Mouse (Mus musculus) forebrain, embryonic 16.5 days (tissue): ENCODE data around the gene Syne2. TPM values are rescaled to one million over a fixed set of nuclear protein-coding genes. Genes with fewer than 3 reads are reported as not detected.

Experiments
- ATAC-seq: fragments of 200-750 bp; cut with Nextera tagmentation; 2 replicates; pipeline ENCODE4 v1.8.0; 2017; ENCODE audit warnings: mild to moderate bottlenecking, moderate library complexity
- H3K27ac ChIP-seq: fragments of 300-500 bp; sonication (generic); 2 replicates; pipeline ENCODE4 v1.5.1; 2014; ENCODE audit warnings: low read length, control low read depth
- H3K27me3 ChIP-seq: fragments of 300-500 bp; sonication (generic); replicated peaks from 2 replicates; pipeline ENCODE4 v1.6.1; 2014; ENCODE audit warnings: low read length; ENCODE audit not compliant: control insufficient read depth, insufficient read depth
- H3K36me3 ChIP-seq: fragments of 300-500 bp; sonication (generic); 2 replicates; pipeline ENCODE4 v1.6.1; 2014; ENCODE audit not compliant: control insufficient read depth, insufficient read depth
- H3K4me1 ChIP-seq: fragments of 300-500 bp; sonication (generic); replicated peaks from 2 replicates; pipeline ENCODE4 v1.6.1; 2014; ENCODE audit warnings: low read length; ENCODE audit not compliant: control insufficient read depth, insufficient read depth
- H3K4me2 ChIP-seq: fragments of 300-500 bp; sonication (generic); 2 replicates; pipeline ENCODE4 v1.6.1; 2014; ENCODE audit warnings: mild to moderate bottlenecking, low read length, control low read depth
- H3K4me3 ChIP-seq: fragments of 300-500 bp; sonication (generic); replicated peaks from 2 replicates; pipeline ENCODE4 v1.5.1; 2014; ENCODE audit warnings: mild to moderate bottlenecking, low read length, control low read depth
- H3K9ac ChIP-seq: fragments of 300-500 bp; sonication (generic); replicated peaks from 2 replicates; pipeline ENCODE4 v1.6.1; 2014; ENCODE audit warnings: low read depth, low read length, control low read depth
- H3K9me3 ChIP-seq: fragments of 300-500 bp; sonication (generic); 2 replicates; pipeline ENCODE4 v1.6.1; 2016; ENCODE audit warnings: low read length; ENCODE audit not compliant: control insufficient read depth
- whole genome bisulfite sequencing: fragments of 180-500 bp; shearing (Covaris S2); extraction: QIAGEN DNeasy Blood & Tissue Kit; methylation state at CpG from one replicate; pipeline ENCODE4 v1.1.7; 2014; 5-methylcytosine and 5-hydroxymethylcytosine counted together
- polyA plus RNA-seq: library from polyadenylated mRNA; unstranded; fragments of >200 nt; fragmentation: Nextera tagmentation; extraction: Ambion mirVana; gene quantifications from 2 replicates; pipeline ENCODE4 v1.2.1, GENCODE M21; 2015

Gene Syne2
- polyA plus RNA-seq, 1 experiment from 2014 or later, result 110 TPM

GRCm38 (mm10) chr12:75823475-75823874 is 5.5 kb downstream of the Syne2 start:
- H3K9me3 ChIP-seq, result no peaks in the 10 kb centered on the region
- no peaks in the 10 kb centered on the region for H3K36me3 ChIP-seq
- H3K27me3 ChIP-seq, result no peaks in the 10 kb centered on the region
- H3K4me2 ChIP-seq, result no peak overlapping the region
- whole genome bisulfite sequencing, result 97% methylated on average over 6 of the region's 6 CpGs
- no peak overlapping the region for H3K9ac ChIP-seq
- no peak for ATAC-seq
- no peak overlapping the region for H3K4me3 ChIP-seq
- no peak overlapping the region for H3K27ac ChIP-seq
- H3K4me1 ChIP-seq, result peaks cover 24% of the 10 kb centered on the region

GRCm38 (mm10) chr12:75825458-75825857 is 7.5 kb downstream of the Syne2 start:
- Histone ChIP-seq H3K27ac (no peak overlapping the region), H3K36me3 (no peaks in the 10 kb centered on the region), H3K4me1 (peaks cover 15% of the 10 kb centered on the region), H3K4me3 (no peak overlapping the region), H3K9me3 (no peaks in the 10 kb centered on the region), H3K4me2 (no peak overlapping the region), H3K27me3 (no peaks in the 10 kb centered on the region), H3K9ac (no peak overlapping the region)
- WGBS, result 92% methylated on average over 7 of the region's 7 CpGs
- no peak for ATAC-seq

- Histone ChIP-seq H3K27me3 (no peaks in the 10 kb centered on the region), H3K9me3 (no peaks in the 10 kb centered on the region), H3K27ac (no peak overlapping the region), H3K4me3 (no peak overlapping the region), H3K9ac (no peak overlapping the region), H3K4me2 (no peak overlapping the region), H3K36me3 (no peaks in the 10 kb centered on the region), H3K4me1 (0 out of 2 replicates have a peak, but pooled peaks cover 9% of the 10 kb centered on the region)
- 60% methylated on average over 10 of the region's 10 CpGs for WGBS
- no peak for ATAC-seq
Measured at GRCm38 (mm10) chr12:75826699-75827353, 8.9 kb downstream of the Syne2 start.

GRCm38 (mm10) chr12:75827751-75828150 is 9.8 kb downstream of the Syne2 start:
- Histone ChIP-seq H3K4me2 (no peak overlapping the region), H3K9me3 (no peaks in the 10 kb centered on the region), H3K36me3 (no peaks in the 10 kb centered on the region), H3K27ac (no peak overlapping the region), H3K4me1 (0 out of 2 replicates have a peak, but pooled peaks cover 9% of the 10 kb centered on the region), H3K27me3 (no peaks in the 10 kb centered on the region), H3K4me3 (no peak overlapping the region), H3K9ac (no peak overlapping the region)
- ATAC-seq, result no peak
- WGBS, result 88% methylated on average over 15 of the region's 15 CpGs

GRCm38 (mm10) chr12:75829616-75830015 is 11.7 kb downstream of the Syne2 start:
- whole genome bisulfite sequencing, result 80% methylated on average over 5 of the region's 5 CpGs
- Histone ChIP-seq H3K27ac (no peak overlapping the region), H3K27me3 (no peaks in the 10 kb centered on the region), H3K9me3 (no peaks in the 10 kb centered on the region), H3K4me1 (peaks cover 17% of the 10 kb centered on the region), H3K9ac (no peak overlapping the region), H3K36me3 (no peaks in the 10 kb centered on the region), H3K4me3 (no peak overlapping the region), H3K4me2 (no peak overlapping the region)
- no peak for ATAC-seq

- no peak for ATAC-seq
- no peak overlapping the region for H3K27ac ChIP-seq
- WGBS, result 77% methylated on average over 12 of the region's 12 CpGs
Measured at GRCm38 (mm10) chr12:75833149-75833959, 15.4 kb downstream of the Syne2 start.

GRCm38 (mm10) chr12:75833960-75834729 is 16.2 kb downstream of the Syne2 start:
- H3K27ac ChIP-seq, result no peak overlapping the region
- H3K4me1 ChIP-seq, result peaks cover 21% of the 10 kb centered on the region
- no peaks in the 10 kb centered on the region for H3K36me3 ChIP-seq
- H3K9me3 ChIP-seq, result no peaks in the 10 kb centered on the region
- ATAC-seq, result no peak
- no peak overlapping the region for H3K4me3 ChIP-seq
- no peak overlapping the region for H3K4me2 ChIP-seq
- H3K27me3 ChIP-seq, result no peaks in the 10 kb centered on the region
- H3K9ac ChIP-seq, result no peak overlapping the region
- WGBS, result 73% methylated on average over 14 of the region's 14 CpGs

More at GRCm38 (mm10) chr12:75833149-75833959, 15.4 kb downstream of the Syne2 start:
- H3K9ac ChIP-seq, result no peak overlapping the region
- H3K4me3 ChIP-seq, result no peak overlapping the region
- H3K4me1 ChIP-seq, result peaks cover 17% of the 10 kb centered on the region
- H3K27me3 ChIP-seq, result no peaks in the 10 kb centered on the region
- H3K36me3 ChIP-seq, result no peaks in the 10 kb centered on the region
- H3K4me2 ChIP-seq, result no peak overlapping the region
- no peaks in the 10 kb centered on the region for H3K9me3 ChIP-seq

GRCm38 (mm10) chr12:75836524-75836962 is 18.6 kb downstream of the Syne2 start:
- H3K4me1 ChIP-seq, result peaks cover 28% of the 10 kb centered on the region
- no peak for ATAC-seq
- H3K4me3 ChIP-seq, result no peak overlapping the region
- 39% methylated on average over 11 of the region's 11 CpGs for WGBS
- no peaks in the 10 kb centered on the region for H3K9me3 ChIP-seq
- no peak overlapping the region for H3K4me2 ChIP-seq
- H3K9ac ChIP-seq, result no peak overlapping the region
- no peak overlapping the region for H3K27ac ChIP-seq
- H3K27me3 ChIP-seq, result no peaks in the 10 kb centered on the region
- no peaks in the 10 kb centered on the region for H3K36me3 ChIP-seq

- H3K9ac ChIP-seq, result no peak overlapping the region
- H3K4me3 ChIP-seq, result no peak overlapping the region
- H3K4me2 ChIP-seq, result no peak overlapping the region
- ATAC-seq, result no peak
- WGBS, result 88% methylated on average over 4 of the region's 4 CpGs
- no peaks in the 10 kb centered on the region for H3K9me3 ChIP-seq
- no peaks in the 10 kb centered on the region for H3K27me3 ChIP-seq
- H3K4me1 ChIP-seq, result peaks cover 28% of the 10 kb centered on the region
- H3K27ac ChIP-seq, result no peak overlapping the region
- no peaks in the 10 kb centered on the region for H3K36me3 ChIP-seq
Measured at GRCm38 (mm10) chr12:75837462-75837861, 19.5 kb downstream of the Syne2 start.
